16 mouse cellular contexts compared by ENCODE assay signal in the genomic region with DNA sequence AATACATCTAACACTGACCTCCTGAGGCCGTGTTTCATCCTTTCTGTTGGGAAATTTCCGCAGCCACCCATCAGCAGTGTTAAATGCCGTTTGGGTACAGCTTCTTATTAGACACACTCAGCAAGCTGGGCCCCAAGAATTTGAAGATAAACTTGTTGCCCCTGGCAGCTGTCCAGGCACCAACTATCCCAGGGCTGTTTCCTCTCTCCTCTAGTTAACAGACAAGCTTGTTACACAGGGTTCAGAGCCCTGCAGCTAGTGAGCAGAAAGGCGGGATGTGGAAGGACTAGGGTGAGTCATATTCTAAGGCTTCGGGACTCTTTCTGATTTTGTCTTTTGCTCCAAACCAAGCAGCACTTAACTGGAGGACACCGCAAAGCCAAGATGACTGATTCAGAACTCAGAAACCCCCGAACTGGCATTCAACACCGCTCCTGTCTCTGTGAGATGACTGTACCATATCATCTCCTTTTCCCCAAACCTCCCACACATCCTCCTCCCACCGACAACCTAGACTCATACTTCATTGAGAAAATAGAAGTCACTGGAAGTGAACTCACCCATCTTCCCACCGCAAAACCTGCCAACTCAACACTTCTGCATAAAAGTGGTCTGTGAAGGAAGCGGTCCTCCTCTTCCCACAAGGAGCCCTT.
A peak's percentile ranks its signal among the peaks of the same experiment; 100 is the strongest.
DNase-seq lines count a peak whose midpoint lies in the region; ATAC-seq and TF ChIP-seq lines count a peak whose summit lies in the region.
"Had no signal": no experiment of that assay in that cellular context is flagged by ENCODE, and none has a peak within 500 bp of the region (broad histone marks: within the 10 kb centered on the region; RNA-seq: fewer than 3 reads in every experiment).

No protein-coding gene starts in this region.

- TF ChIP-seq POLR2A in myocyte (IDR thresholded peaks at IDR 0.05; ENCODE audit: insufficient read length, low read depth): no peak

- peak; percentile 72 for ATAC-seq in heart, embryonic 12.5 days (ENCODE audit: insufficient number of reproducible peaks, low FRiP score)
- ATAC-seq in stomach, postnatal 0 days (ENCODE audit: low FRiP score, low TSS enrichment): no peak; the same call in 1 of the 2 replicates
- ATAC-seq: forebrain, embryonic 13.5 days had no signal

- peak; percentile 50 for DNase-seq in adrenal gland, adult 2 months
- no peak for DNase-seq in adrenal gland, postnatal 4 days (ENCODE audit: low spot score in 2 of 2)
- peak; percentile 47 for DNase-seq in right cerebral cortex, postnatal 25 days
- DNase-seq in right cerebral cortex, postnatal 10 days (ENCODE audit: low spot score in 2 of 2): no peak
- DNase-seq in lung, postnatal 4 days: no peak
- no peak for DNase-seq in stomach, postnatal 0 days (ENCODE audit: low spot score)
- DNase-seq: cerebellum, adult 2 months; layer of hippocampus, postnatal 36 days; thymus, postnatal 4 days had no signal

- H3K9ac ChIP-seq in heart, embryonic 12.5 days: no peak overlapping the region
- H3K9ac ChIP-seq in stomach, postnatal 0 days (ENCODE audit: low read length): no peak overlapping the region
- H3K9ac ChIP-seq: forebrain, embryonic 13.5 days; hindbrain, embryonic 14.5 days; liver, embryonic 15.5 days had no signal

- H3ac ChIP-seq in myocyte (ENCODE audit: control insufficient read depth, insufficient read length): no peak overlapping the region

- H3K27ac ChIP-seq in heart, embryonic 12.5 days (ENCODE audit: poor library complexity, severe bottlenecking): peak overlapping the region; percentile 28
- H3K27ac ChIP-seq in stomach, postnatal 0 days (replicated peaks): no peak overlapping the region
- H3K27ac ChIP-seq: embryonic facial prominence, embryonic 10.5 days; forebrain, embryonic 13.5 days; hindbrain, embryonic 14.5 days; kidney, postnatal 0 days; liver, embryonic 15.5 days had no signal

- H3K4me2 ChIP-seq in heart, embryonic 12.5 days: peak overlapping the region; percentile 26; the same call in 1 of the 2 replicates
- peak overlapping the region; percentile 64 for H3K4me2 ChIP-seq in myocyte (ENCODE audit: low read depth)
- no peak overlapping the region for H3K4me2 ChIP-seq in stomach, postnatal 0 days (replicated peaks; ENCODE audit: low read depth)
- H3K4me2 ChIP-seq: forebrain, embryonic 13.5 days; hindbrain, embryonic 14.5 days; liver, embryonic 15.5 days had no signal

- TF ChIP-seq EP300 in stomach, postnatal 0 days (optimal IDR thresholded peaks at IDR 0.05): no peak

- H3K36me3 ChIP-seq in heart, embryonic 12.5 days: no peaks in the 10 kb centered on the region
- H3K36me3 ChIP-seq in myocyte (ENCODE audit: control insufficient read depth, insufficient read depth): no peaks in the 10 kb centered on the region
- H3K36me3 ChIP-seq in stomach, postnatal 0 days (ENCODE audit: control insufficient read depth, insufficient read depth, low read length): no peaks in the 10 kb centered on the region
- H3K36me3 ChIP-seq: embryonic facial prominence, embryonic 10.5 days; liver, embryonic 15.5 days had no signal

- no peaks in the 10 kb centered on the region for H3K79me2 ChIP-seq in myocyte (ENCODE audit: control insufficient read depth, insufficient read depth)

- no peak for TF ChIP-seq CTCF in stomach, postnatal 0 days (IDR thresholded peaks at IDR 0.05; ENCODE audit: low read depth)

- no peaks in the 10 kb centered on the region for H3K9me3 ChIP-seq in heart, embryonic 12.5 days (replicated peaks)
- no peaks in the 10 kb centered on the region for H3K9me3 ChIP-seq in stomach, postnatal 0 days (ENCODE audit: control insufficient read depth, low read length)
- H3K9me3 ChIP-seq: embryonic facial prominence, embryonic 10.5 days; forebrain, embryonic 13.5 days; liver, embryonic 15.5 days had no signal

- no peak overlapping the region for H3K4me3 ChIP-seq in heart, embryonic 12.5 days
- H3K4me3 ChIP-seq in myocyte: no peak overlapping the region
- H3K4me3 ChIP-seq in stomach, postnatal 0 days (ENCODE audit: low read depth, low read length): no peak overlapping the region
- H3K4me3 ChIP-seq: embryonic facial prominence, embryonic 10.5 days; forebrain, embryonic 13.5 days; liver, embryonic 15.5 days had no signal

- WGBS in heart, embryonic 12.5 days: 48% methylated on average over 11 of the region's 11 CpGs
- WGBS in stomach, postnatal 0 days: 71% methylated on average over 11 of the region's 11 CpGs

- no peaks in the 10 kb centered on the region for H3K27me3 ChIP-seq in heart, embryonic 12.5 days (replicated peaks)
- H3K27me3 ChIP-seq in myocyte (ENCODE audit: control insufficient read depth, insufficient read depth, insufficient read length): no peaks in the 10 kb centered on the region
- no peaks in the 10 kb centered on the region for H3K27me3 ChIP-seq in stomach, postnatal 0 days (ENCODE audit: control insufficient read depth, insufficient read depth, low read length)
- H3K27me3 ChIP-seq: forebrain, embryonic 13.5 days; liver, embryonic 15.5 days had no signal

- H3K4me1 ChIP-seq in heart, embryonic 12.5 days (replicated peaks): peaks cover 14% of the 10 kb centered on the region
- H3K4me1 ChIP-seq in stomach, postnatal 0 days (replicated peaks; ENCODE audit: control insufficient read depth, insufficient read depth): no peaks in the 10 kb centered on the region
- H3K4me1 ChIP-seq: forebrain, embryonic 13.5 days; liver, embryonic 15.5 days had no signal

TF ChIP-seq in myocyte, 11 proteins besides CTCF, POLR2A, EP300 and RAD21:
- TF ChIP-seq USF1 (IDR thresholded peaks at IDR 0.05; ENCODE audit: low read depth) (no peak), E2F4 (IDR thresholded peaks at IDR 0.05; ENCODE audit: insufficient read depth) (no peak), MAX (IDR thresholded peaks at IDR 0.05; ENCODE audit: low read depth) (no peak), POLR2AphosphoS2 (IDR thresholded peaks at IDR 0.05; ENCODE audit: insufficient read length, low read depth) (no peak), CEBPB (IDR thresholded peaks at IDR 0.05; ENCODE audit: insufficient read depth, poor library complexity, severe bottlenecking) (no peak), TCF3 (IDR thresholded peaks at IDR 0.05; ENCODE audit: insufficient read length, low read depth) (no peak), TCF12 (IDR thresholded peaks at IDR 0.05; ENCODE audit: insufficient read depth, poor library complexity, severe bottlenecking) (no peak), SRF (IDR thresholded peaks at IDR 0.05; ENCODE audit: control insufficient read depth, insufficient read length, low read depth) (no peak), MYOD1 (IDR thresholded peaks at IDR 0.05; ENCODE audit: control insufficient read depth in 1 of 3, insufficient read length in 2 of 3, low read depth in 2 of 3) (no peak), REST (IDR thresholded peaks at IDR 0.05; ENCODE audit: insufficient read depth, insufficient read length) (no peak), MYOG (IDR thresholded peaks at IDR 0.05; ENCODE audit: control insufficient read depth in 1 of 3, insufficient read depth in 1 of 3, insufficient read length in 2 of 3, low read depth in 2 of 3) (no peak)

Comparison
In these comparisons a context has a peak if more than half of its experiments do, and no peak if none do; other contexts are left out.
1. DNase-seq: peak in adrenal gland, adult 2 months (single experiment) and right cerebral cortex, postnatal 25 days (single experiment); none in adrenal gland, postnatal 4 days (0 of 2), right cerebral cortex, postnatal 10 days (0 of 2), lung, postnatal 4 days (0 of 2) and stomach, postnatal 0 days (single experiment).